Mouse (Mus musculus) kidney, adult 10 weeks (tissue): ENCODE data around the gene Ppp2r2c. TPM values are rescaled to one million over a fixed set of nuclear protein-coding genes. Genes with fewer than 3 reads are reported as not detected.

Source experiments
- polyA plus RNA-seq: library from polyadenylated mRNA; stranded (reverse); fragments of 350-450 nt; fragmentation: Illumina TruSeq; extraction: RNeasy Lipid Tissue Mini Kit (QIAGEN cat#74804); gene quantifications from one replicate; pipeline ENCODE4 v1.2.3, GENCODE M21; 2014; ENCODE audit warnings: low read depth, low replicate concordance

Gene Ppp2r2c
- polyA plus RNA-seq = not detected

GRCm38 (mm10) chr5:36868266-36869090 is at the start of gene Ppp2r2c:
Gene Ppp2r2c, plus strand, starts transcription at chr5:36868513.

GRCm38 (mm10) chr5:36829913-36830879 is 38.1 kb upstream of the Ppp2r2c start, which contains the start of gene Man2b2:
Gene Man2b2, minus strand, starts transcription at chr5:36830653.

GRCm38 (mm10) chr5:36988781-36989624 is 120.7 kb downstream of the Ppp2r2c start, which contains the start of gene Wfs1:
Gene Wfs1, minus strand, starts transcription at chr5:36989205.

Other genes with a start within 250 kb of the Ppp2r2c start
- 56.2 TPM for gene D5Ertd579e, start 172.5 kb upstream of the Ppp2r2c start, polyA plus RNA-seq
- gene Bloc1s4, start 119.9 kb upstream of the Ppp2r2c start, polyA plus RNA-seq = 18.8 TPM
- 556 TPM for gene Mrfap1, start 71.7 kb upstream of the Ppp2r2c start, polyA plus RNA-seq
- gene Man2b2, start 37.9 kb upstream of the Ppp2r2c start, polyA plus RNA-seq = 0.40 TPM
- gene Wfs1, start 120.7 kb downstream of the Ppp2r2c start, polyA plus RNA-seq = 2.4 TPM
- not detected for gene Gm1043, start 216.9 kb downstream of the Ppp2r2c start, polyA plus RNA-seq